Comparison of ENCODE assay signal across 11 mouse cellular contexts in genomic region chr7:79362208-79362607, GRCm38 (mm10). TPM values are rescaled to one million over a fixed set of nuclear protein-coding genes. Genes with fewer than 3 reads are reported as not detected.
DNase-seq lines count a peak whose midpoint lies in the region; ATAC-seq and TF ChIP-seq lines count a peak whose summit lies in the region.
"Had no signal": no experiment of that assay in that cellular context is flagged by ENCODE, and none has a peak within 500 bp of the region (broad histone marks: within the 10 kb centered on the region; RNA-seq: fewer than 3 reads in every experiment).

No protein-coding gene starts in this region.

- WGBS in thymus, adult 2 months: 87% methylated on average over 8 of the region's 8 CpGs

- ATAC-seq in monocyte, adult 5-6 weeks (replicated peaks; ENCODE audit: insufficient number of reproducible peaks, low FRiP score, low TSS enrichment, poor library complexity, severe bottlenecking): no peak

- H3K36me3 ChIP-seq in thymus, adult 2 months (ENCODE audit: control insufficient read depth, insufficient read depth, low read length): peaks cover 3% of the 10 kb centered on the region; the same call in 1 of the 2 replicates

- peak; percentile 25 to 31 for DNase-seq in cerebellum, postnatal 14 days
- DNase-seq in cerebellum, adult 9-10 months: no peak
- peak; percentile 33 for DNase-seq in thymus, adult 2 months
- DNase-seq in thymus, postnatal 25 days: no peak
- peak; percentile 79 for DNase-seq in left cerebral cortex, postnatal 4 days
- DNase-seq in gastrocnemius, postnatal 36 days: no peak
- no peak for DNase-seq in heart, postnatal 36 days
- DNase-seq: cerebellum, adult 2 months; gastrocnemius, postnatal 10 days; kidney, adult 8-10 months had no signal

- intact Hi-C loops in left cerebral cortex, postnatal 4 days (cut with DNase I): no loop called here
- intact Hi-C loops in gastrocnemius, postnatal 36 days (cut with DNase I): no loop called here
- intact Hi-C loops in heart, postnatal 36 days (cut with DNase I): loop anchor here (5.0 kb wide), 1 partner anchor 105 kb away; the partner anchor contains the start of gene Polg

- no peak for TF ChIP-seq CTCF in thymus, adult 2 months (IDR thresholded peaks at IDR 0.05; ENCODE audit: borderline replicate concordance, control insufficient read depth, extremely low read depth, insufficient read depth, low read length, poor library complexity)

- no peak overlapping the region for H3K4me3 ChIP-seq in thymus, adult 2 months (ENCODE audit: control insufficient read depth, insufficient read depth, low read length)

- peaks cover 49% of the 10 kb centered on the region for H3K4me1 ChIP-seq in thymus, adult 2 months (replicated peaks; ENCODE audit: control insufficient read depth, insufficient read depth, low read length)

- peak overlapping the region; percentile 16; the same call in 1 of the 2 replicates for H3K27ac ChIP-seq in thymus, adult 2 months (ENCODE audit: control insufficient read depth, insufficient read depth, low read length)

- no peak for TF ChIP-seq POLR2A in thymus, adult 2 months (IDR thresholded peaks at IDR 0.05; ENCODE audit: control insufficient read depth, extremely low read depth, insufficient read depth, low read length, poor library complexity)

- H3K27me3 ChIP-seq in thymus, adult 2 months (ENCODE audit: control insufficient read depth, insufficient read depth, low read length): no peaks in the 10 kb centered on the region

RNA-seq across cellular contexts. Expression of gene Rlbp1, which starts 24.6 kb away (rescaled TPM):
- 0.11 and 0.78 TPM in 2 replicates for polyA plus RNA-seq in thymus, adult 2 months (2012; rRNA removed)
- total RNA-seq in left cerebral cortex, postnatal 4 days (2021): 10 to 100 TPM; 45.0 to 49.2 TPM
- total RNA-seq in gastrocnemius, postnatal 36 days (2021): not detected
- total RNA-seq in monocyte, adult 5-6 weeks (2017): not detected in 3 replicates
- total RNA-seq in heart, postnatal 36 days (2021): not detected
- total RNA-seq: gastrocnemius, postnatal 10 days had no signal

RNA-seq across cellular contexts. Expression of gene Fanci, which starts 29.5 kb away (rescaled TPM):
- 7.8 and 10.1 TPM in 2 replicates for polyA plus RNA-seq in thymus, adult 2 months (2012; rRNA removed)
- total RNA-seq in left cerebral cortex, postnatal 4 days (2021): 1 to 10 TPM; 2.0 to 2.4 TPM
- total RNA-seq in gastrocnemius, postnatal 36 days (2021): under 1 TPM; 0.13 to 0.37 TPM
- total RNA-seq in monocyte, adult 5-6 weeks (2017): 2.6 to 5.1 TPM (median 4.6 TPM) in 3 replicates
- under 1 TPM; 0.16 to 0.53 TPM for total RNA-seq in heart, postnatal 36 days (2021)

Comparison
In these comparisons a context has a peak if more than half of its experiments do, and no peak if none do; other contexts are left out.
1. DNase-seq: peak in cerebellum, postnatal 14 days (2 of 2), thymus, adult 2 months (single experiment) and left cerebral cortex, postnatal 4 days (single experiment); none in cerebellum, adult 9-10 months (single experiment), thymus, postnatal 25 days (single experiment), gastrocnemius, postnatal 36 days (0 of 2) and heart, postnatal 36 days (0 of 2).
2. RNA of gene Rlbp1, which starts 24.6 kb away (total RNA-seq): 45.0 to 49.2 TPM in left cerebral cortex, postnatal 4 days; not detected in heart, postnatal 36 days, not detected in gastrocnemius, postnatal 36 days and not detected in monocyte, adult 5-6 weeks; every median in the first group is over 10 times any median in the second.